Mouse (Mus musculus) megakaryocyte, embryonic 14.5 days (primary cell): Measurements from ENCODE around the gene Dph5. TPM values are rescaled to one million over a fixed set of nuclear protein-coding genes. Genes with fewer than 3 reads are reported as not detected.

Experiments
- H3K27me3 ChIP-seq: replicated peaks from 2 replicates; pipeline ENCODE3; 2012; ENCODE audit warnings: inconsistent platforms
- H3K36me3 ChIP-seq: replicated peaks from 2 replicates; pipeline ENCODE3; 2012; ENCODE audit warnings: low read length, inconsistent platforms, mixed read lengths
- H3K4me1 ChIP-seq: 2 replicates; pipeline ENCODE4 v1.6.1; 2012; ENCODE audit warnings: inconsistent platforms
- H3K4me3 ChIP-seq: replicated peaks from 2 replicates; pipeline ENCODE3; 2012; ENCODE audit warnings: moderate library complexity, mild to moderate bottlenecking, inconsistent platforms
- H3K9me3 ChIP-seq: 2 replicates; pipeline ENCODE4 v1.6.1; 2012; ENCODE audit warnings: inconsistent platforms
- FLI1 ChIP-seq: IDR thresholded peaks from 2 replicates; pipeline ENCODE4 v1.6.1; 2012; ENCODE audit warnings: low read length, inconsistent platforms, mixed read lengths
- GATA1 ChIP-seq: IDR thresholded peaks from 3 replicates; pipeline ENCODE4 v1.6.1; 2012; ENCODE audit warnings: mixed read lengths, low read length, inconsistent platforms, borderline replicate concordance
- polyA plus RNA-seq: library from polyadenylated mRNA; stranded (reverse); fragments of >175 nt; gene quantifications from 2 replicates; pipeline ENCODE4 v1.2.3, GENCODE M21; 2012; ENCODE audit warnings: low replicate concordance; ENCODE audit not compliant: insufficient read depth

Dph5 gene
- 3.7 TPM in 1 of 2 replicates, not detected in the other for polyA plus RNA-seq

DNA sequence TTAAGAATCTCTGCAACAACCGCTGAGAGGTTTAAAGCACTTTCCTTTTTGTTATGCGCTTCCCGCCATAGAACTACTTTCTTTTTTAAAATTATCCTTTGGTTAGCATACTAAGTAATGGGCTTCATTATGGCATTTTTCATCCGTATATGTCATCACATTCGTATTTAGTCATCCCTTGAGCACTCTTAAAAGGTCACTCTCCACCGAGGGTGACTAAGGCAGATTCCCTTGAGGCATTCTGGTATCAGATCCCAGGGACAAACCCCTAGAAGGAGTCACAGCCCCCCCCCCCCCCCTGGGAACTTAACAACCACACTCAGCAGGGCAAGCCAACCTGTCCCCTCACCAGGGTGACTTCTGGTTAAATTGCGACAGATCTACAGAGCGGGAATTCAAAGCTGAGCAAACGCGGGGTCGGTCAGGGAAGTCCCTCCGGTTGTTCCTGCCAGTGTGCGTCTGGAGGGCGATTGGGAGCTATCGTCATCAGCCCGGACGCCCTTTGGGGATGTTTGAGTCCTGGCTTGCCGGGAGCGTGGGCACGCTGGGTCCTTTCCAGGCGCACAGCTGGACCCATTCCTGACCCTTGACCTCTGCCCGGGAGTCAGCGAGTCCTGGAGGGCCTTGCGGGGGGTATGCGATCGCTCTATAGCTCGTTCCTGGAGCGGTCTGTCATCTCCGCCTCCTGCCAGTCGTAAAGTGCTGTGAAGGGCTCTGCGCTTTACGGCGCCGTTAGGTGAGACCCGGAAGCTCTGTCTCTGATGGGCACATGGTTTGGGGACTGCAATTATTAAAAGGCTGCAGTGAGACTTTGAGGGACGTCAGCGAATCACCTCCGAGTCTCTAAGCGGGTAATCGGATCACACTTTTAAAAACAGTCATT is at the start of gene Dph5:
TSS of gene Dph5 (plus strand) at position 411 of the 883 bp plus-strand sequence.
- Histone ChIP-seq H3K27me3 (no peaks in the 10 kb centered on the region), H3K4me1 (peaks cover 35% of the 10 kb centered on the region), H3K36me3 (peaks cover 44% of the 10 kb centered on the region), H3K9me3 (no peaks in the 10 kb centered on the region), H3K4me3 (peak within 1 kb of the TSS; percentile 97)
- TF ChIP-seq FLI1: no peak
- TF ChIP-seq GATA1: no peak; the same call in 2 of the 3 replicates

DNA sequence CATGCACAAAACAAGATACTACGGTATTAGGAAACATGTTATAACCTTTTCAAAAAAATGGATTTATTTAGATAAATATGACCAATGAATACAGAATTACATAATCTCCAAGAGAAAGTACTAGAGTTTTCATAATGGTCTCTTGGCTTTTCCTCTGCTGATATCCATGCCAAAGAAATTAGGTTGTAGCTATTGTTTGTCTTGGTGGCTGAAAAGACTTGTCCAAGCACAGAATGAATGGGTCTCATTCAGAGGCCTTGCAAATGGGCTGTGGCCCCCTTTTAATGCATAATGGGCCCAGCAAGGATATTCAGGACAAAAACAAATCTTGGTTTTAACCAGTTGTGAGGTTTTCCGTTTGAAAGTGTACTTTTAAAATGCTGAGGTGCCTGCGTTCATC is 43.1 kb upstream of the Dph5 start:
- TF ChIP-seq GATA1: no peak
- H3K36me3 ChIP-seq: peaks cover 7% of the 10 kb centered on the region
- peaks cover 36% of the 10 kb centered on the region for H3K4me1 ChIP-seq
- no peaks in the 10 kb centered on the region for H3K27me3 ChIP-seq
- H3K9me3 ChIP-seq: peaks cover 3% of the 10 kb centered on the region; the same call in 1 of the 2 replicates
- H3K4me3 ChIP-seq: no peak overlapping the region

DNA sequence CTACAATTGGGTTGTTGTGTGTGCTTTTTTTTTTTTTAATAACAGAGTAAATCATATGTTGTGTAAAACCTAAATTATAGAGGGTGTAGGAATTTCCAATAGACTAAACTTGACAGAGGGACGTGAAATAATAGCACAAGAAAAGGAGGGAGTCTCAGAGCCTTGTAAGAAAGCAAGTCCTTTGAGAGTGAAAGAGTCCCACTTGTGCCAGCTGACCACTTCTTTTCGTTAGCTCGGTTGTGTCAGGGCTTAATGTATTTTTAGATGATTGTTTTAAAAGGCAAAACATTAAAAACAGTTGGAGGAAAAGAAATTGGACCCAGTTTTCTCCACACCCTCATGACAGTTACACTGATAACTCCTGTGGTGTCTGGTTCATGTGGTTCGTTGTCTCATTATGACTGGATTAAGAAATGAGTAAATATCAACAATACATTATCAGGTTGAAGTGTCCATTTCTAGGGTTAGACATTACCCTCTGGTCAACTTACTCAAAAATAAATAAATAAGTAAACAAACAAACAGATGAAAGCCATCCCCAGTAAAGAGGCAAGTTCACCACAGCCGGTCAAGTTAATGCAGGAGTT is 42.5 kb upstream of the Dph5 start:
- peaks cover 7% of the 10 kb centered on the region for H3K36me3 ChIP-seq
- no peak for TF ChIP-seq GATA1
- no peak for TF ChIP-seq FLI1
- peaks cover 36% of the 10 kb centered on the region for H3K4me1 ChIP-seq
- no peaks in the 10 kb centered on the region for H3K27me3 ChIP-seq
- H3K9me3 ChIP-seq: peaks cover 3% of the 10 kb centered on the region; the same call in 1 of the 2 replicates
- H3K4me3 ChIP-seq: peak overlapping the region; percentile 70

DNA sequence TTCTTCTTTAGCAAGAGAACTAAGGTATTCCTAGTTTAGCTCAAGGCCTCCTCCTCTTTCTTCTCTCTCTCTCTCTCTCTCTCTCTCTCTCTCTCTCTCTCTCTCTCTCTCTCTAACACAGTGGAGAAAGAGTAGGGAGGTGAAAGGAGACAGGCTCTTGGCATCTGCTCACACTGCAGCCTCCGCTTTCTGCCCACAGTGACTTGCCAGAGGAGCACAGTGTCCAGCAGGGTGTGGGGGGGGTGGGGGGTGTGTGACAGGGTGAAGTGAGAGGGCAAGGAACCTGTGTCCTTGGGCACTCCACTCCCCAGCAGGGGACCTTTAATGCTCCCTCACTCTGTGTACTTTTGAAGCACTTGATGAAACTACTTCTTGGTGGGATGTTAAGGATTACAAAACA is 41.9 kb upstream of the Dph5 start:
- Histone ChIP-seq H3K4me1 (peaks cover 36% of the 10 kb centered on the region), H3K36me3 (peaks cover 7% of the 10 kb centered on the region), H3K4me3 (peak overlapping the region; percentile 72), H3K9me3 (peaks cover 3% of the 10 kb centered on the region; the same call in 1 of the 2 replicates), H3K27me3 (no peaks in the 10 kb centered on the region)
- TF ChIP-seq GATA1: no peak

DNA sequence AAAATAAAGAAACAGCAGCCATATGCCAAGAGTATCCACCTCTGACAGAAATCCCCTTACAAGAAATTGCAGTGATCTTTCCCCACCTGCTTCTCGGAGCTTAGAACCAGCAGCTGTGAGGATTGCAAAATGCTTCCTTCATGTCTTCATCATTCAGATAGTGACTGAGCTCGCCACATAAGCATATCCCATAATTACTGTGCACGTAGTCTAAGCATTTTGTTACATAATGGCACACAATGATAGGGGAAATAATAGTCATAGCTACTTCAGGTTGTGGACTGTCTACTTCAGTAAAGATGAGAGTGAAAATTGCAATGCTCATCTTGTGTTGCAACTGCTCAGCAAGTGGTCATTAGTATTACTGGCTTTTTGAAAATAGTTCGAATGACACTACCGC is 41.5 kb upstream of the Dph5 start:
- Histone ChIP-seq H3K4me3 (no peak overlapping the region), H3K27me3 (no peaks in the 10 kb centered on the region), H3K9me3 (no peaks in the 10 kb centered on the region), H3K36me3 (peaks cover 3% of the 10 kb centered on the region), H3K4me1 (peaks cover 36% of the 10 kb centered on the region)
- TF ChIP-seq FLI1 (no peak), GATA1 (no peak)

DNA sequence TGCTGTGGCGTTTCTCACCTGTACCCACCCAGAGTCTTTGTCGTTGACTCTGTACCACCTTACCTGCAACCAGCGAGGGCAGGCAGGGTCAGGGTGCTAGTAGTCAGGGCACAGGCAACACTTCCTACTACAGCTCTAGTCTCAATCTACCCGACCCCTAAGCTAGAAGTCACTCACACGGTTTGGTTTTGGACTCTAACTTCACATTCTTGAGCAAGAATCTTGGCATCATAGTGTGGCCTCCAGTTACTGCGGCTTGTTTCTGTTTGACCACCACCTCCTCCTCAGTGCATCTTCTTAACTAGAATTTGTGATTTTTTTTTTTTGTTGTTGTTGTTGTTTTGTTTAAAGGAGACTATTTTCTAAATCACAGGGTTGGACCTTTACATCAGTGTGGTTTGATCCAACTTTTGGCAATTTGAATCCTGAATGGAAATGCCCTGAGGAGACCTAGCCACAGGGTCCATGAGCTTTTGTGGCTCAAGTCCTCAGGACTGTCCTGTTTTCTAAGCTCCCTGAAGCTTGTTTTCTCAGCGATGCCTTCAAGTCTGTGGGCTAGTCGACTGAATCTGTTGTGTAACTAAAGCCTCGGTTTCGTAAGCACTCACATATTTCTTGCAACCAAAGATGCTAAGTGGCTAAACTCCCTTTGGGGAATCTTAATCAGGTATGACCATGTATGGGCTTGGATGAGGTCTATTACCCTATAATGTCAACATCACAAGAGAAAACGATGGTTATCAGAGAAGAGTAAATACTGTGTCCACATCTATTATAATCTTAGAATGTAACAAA is 38.8 kb upstream of the Dph5 start:
- H3K4me3 ChIP-seq: peak overlapping the region; percentile 35
- H3K4me1 ChIP-seq: peaks cover 25% of the 10 kb centered on the region
- TF ChIP-seq FLI1: no peak
- TF ChIP-seq GATA1: no peak
- H3K9me3 ChIP-seq: no peaks in the 10 kb centered on the region
- H3K27me3 ChIP-seq: no peaks in the 10 kb centered on the region
- no peaks in the 10 kb centered on the region for H3K36me3 ChIP-seq

DNA sequence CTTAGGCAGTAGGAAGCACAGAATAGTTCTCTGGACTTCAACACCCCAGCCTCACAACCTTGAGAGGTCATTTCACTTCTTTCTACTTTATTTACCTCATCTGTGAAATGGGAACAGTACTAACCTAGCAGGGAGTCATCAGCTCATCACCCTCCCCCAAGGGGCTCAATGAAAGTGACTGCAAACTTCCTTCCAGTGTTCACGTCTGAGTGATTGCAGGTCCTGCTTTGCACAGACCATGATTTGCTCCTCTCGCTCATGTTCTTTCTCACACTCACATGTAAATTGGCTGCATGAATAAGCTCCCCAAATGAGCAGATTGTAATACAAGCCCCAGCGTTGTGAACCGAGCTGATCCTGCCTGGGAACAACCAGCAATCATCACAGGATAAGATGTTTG is 36.7 kb upstream of the Dph5 start:
- TF ChIP-seq FLI1: no peak
- no peak for TF ChIP-seq GATA1

DNA sequence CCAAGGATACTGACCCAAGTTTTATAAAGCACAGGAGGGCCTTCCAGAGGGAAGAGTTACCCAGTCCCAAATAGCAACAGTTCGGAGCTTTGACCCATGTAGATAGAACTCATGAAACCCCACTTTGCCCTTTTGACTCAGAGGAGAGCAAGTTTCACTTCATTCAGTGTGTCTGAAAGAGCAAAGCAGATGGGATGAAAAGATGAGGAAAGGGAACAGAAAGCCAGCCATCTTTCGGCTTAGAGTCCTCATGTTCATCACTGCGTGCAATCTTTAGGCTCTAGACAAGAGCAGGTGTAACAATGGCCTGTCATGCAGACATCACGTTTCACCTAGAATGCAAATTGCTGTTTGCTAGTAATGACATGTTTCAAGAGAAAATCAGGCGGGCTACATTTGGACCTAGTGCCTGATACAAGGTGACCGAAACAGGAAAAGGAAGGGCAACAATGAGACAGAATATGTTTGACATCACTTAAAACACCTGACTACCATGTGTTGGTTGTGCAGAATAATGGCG is 32.9 kb upstream of the Dph5 start:
- peaks cover 10% of the 10 kb centered on the region for H3K4me1 ChIP-seq

More for the DNA sequence above, 36.7 kb upstream of the Dph5 start:
- no peaks in the 10 kb centered on the region for H3K9me3 ChIP-seq
- no peak overlapping the region for H3K4me3 ChIP-seq
- peaks cover 5% of the 10 kb centered on the region for H3K4me1 ChIP-seq
- no peaks in the 10 kb centered on the region for H3K36me3 ChIP-seq
- no peaks in the 10 kb centered on the region for H3K27me3 ChIP-seq

GRCm38 (mm10) chr3:115855576-115855975 is 32.1 kb upstream of the Dph5 start:
- Histone ChIP-seq H3K4me3 (no peak overlapping the region), H3K27me3 (no peaks in the 10 kb centered on the region), H3K9me3 (no peaks in the 10 kb centered on the region), H3K36me3 (no peaks in the 10 kb centered on the region), H3K4me1 (peaks cover 10% of the 10 kb centered on the region)
- TF ChIP-seq FLI1 (no peak), GATA1 (no peak)

More for the DNA sequence above, 32.9 kb upstream of the Dph5 start:
- TF ChIP-seq GATA1: no peak
- no peak for TF ChIP-seq FLI1
- H3K9me3 ChIP-seq: no peaks in the 10 kb centered on the region
- no peaks in the 10 kb centered on the region for H3K27me3 ChIP-seq
- no peaks in the 10 kb centered on the region for H3K36me3 ChIP-seq
- H3K4me3 ChIP-seq: no peak overlapping the region
